Mouse (Mus musculus): ENCODE measurements around the gene Mast1.

GRCm38 (mm10) chr8:84878915-84879314 is 58.2 kb downstream of the Mast1 start:
- no peak for TF ChIP-seq CTCF (IDR thresholded peaks at IDR 0.05; ENCODE audit: low read depth, low read length)
- TF ChIP-seq TAL1 (conservative IDR thresholded peaks at IDR 0.05; ENCODE audit: low read depth, low read length), result no peak
- no peak for TF ChIP-seq GATA1 (IDR thresholded peaks at IDR 0.05; ENCODE audit: borderline replicate concordance, low read length)

All from G1E (cell line).